Mouse (Mus musculus) liver, embryonic 14.5 days (tissue): ENCODE measurements around the gene Gm12248. TPM values are rescaled to one million over a fixed set of nuclear protein-coding genes. Genes with fewer than 3 reads are reported as not detected.

Source experiments
- ATAC-seq: fragments of 200-750 bp; cut with Nextera tagmentation; 2 replicates; pipeline ENCODE4 v1.8.0; 2017; ENCODE audit warnings: moderate number of reproducible peaks, mild to moderate bottlenecking, moderate library complexity; ENCODE audit not compliant: insufficient read depth
- DNase-seq, 3 experiments: peaks; one replicate each; pipeline ENCODE4 v3.0.0-alpha.2; 2012 to 2013; ENCODE audit warnings: low read depth in 3 of 3, low spot score in 3 of 3
- H3K27ac ChIP-seq: fragments of 300-500 bp; sonication (generic); 2 replicates; pipeline ENCODE4 v1.5.1; 2014; ENCODE audit warnings: moderate library complexity, mild to moderate bottlenecking, control low read depth, inconsistent platforms
- H3K27me3 ChIP-seq: fragments of 300-500 bp; sonication (generic); 2 replicates; pipeline ENCODE4 v1.6.1; 2014; ENCODE audit warnings: mild to moderate bottlenecking, low read length, moderate library complexity; ENCODE audit not compliant: control insufficient read depth, insufficient read depth
- H3K36me3 ChIP-seq: fragments of 300-500 bp; sonication (generic); replicated peaks from 2 replicates; pipeline ENCODE4 v1.6.1; 2014; ENCODE audit warnings: low read depth; ENCODE audit not compliant: control insufficient read depth, insufficient read depth
- H3K4me1 ChIP-seq, 2 experiments: fragments of 200-500 bp in 1 of 2; fragments of 300-500 bp in 1 of 2; sonication (generic) in 1 of 2; replicated peaks; 2 replicates each; pipeline ENCODE4 v1.6.1; 2012 to 2014; ENCODE audit warnings: antibody characterized with exemption in 1 of 2, inconsistent platforms in 1 of 2, low read length in 1 of 2; ENCODE audit not compliant: control insufficient read depth in 2 of 2, insufficient read depth in 2 of 2
- H3K4me2 ChIP-seq: fragments of 300-500 bp; sonication (generic); 2 replicates; pipeline ENCODE4 v1.6.1; 2014; ENCODE audit warnings: low read depth, mild to moderate bottlenecking, control low read depth, moderate library complexity
- H3K4me3 ChIP-seq, 2 experiments: fragments of 200-500 bp in 1 of 2; fragments of 300-500 bp in 1 of 2; sonication (generic) in 1 of 2; 2 replicates each; pipeline ENCODE4 v1.5.1; 2012 to 2014; ENCODE audit warnings: low read depth in 2 of 2, low read length in 2 of 2, mild to moderate bottlenecking in 2 of 2, control low read depth in 1 of 2, inconsistent platforms in 1 of 2, moderate library complexity in 1 of 2; ENCODE audit not compliant: insufficient read depth in 1 of 2
- H3K9ac ChIP-seq: fragments of 300-500 bp; sonication (generic); replicated peaks from 2 replicates; pipeline ENCODE4 v1.6.1; 2014; ENCODE audit warnings: mild to moderate bottlenecking, control low read depth, moderate library complexity
- H3K9me3 ChIP-seq: fragments of 300-500 bp; sonication (generic); 2 replicates; pipeline ENCODE4 v1.6.1; 2016; ENCODE audit warnings: low read length, mixed read lengths; ENCODE audit not compliant: control insufficient read depth
- CTCF ChIP-seq: IDR thresholded peaks from 2 replicates; pipeline ENCODE4 v1.5.1; 2016; ENCODE audit warnings: antibody characterized with exemption, low read depth, control low read depth
- EP300 ChIP-seq: IDR thresholded peaks from 2 replicates; pipeline ENCODE4 v1.6.1; 2016; ENCODE audit warnings: antibody characterized with exemption, low read depth
- WGBS: fragments of 180-500 bp; shearing (Covaris S2); extraction: QIAGEN DNeasy Blood & Tissue Kit; methylation state at CpG from one replicate; pipeline ENCODE4 v1.1.7; 2014; ENCODE audit not compliant: insufficient replicate concordance; 5-methylcytosine and 5-hydroxymethylcytosine counted together
- polyA plus RNA-seq, 2 experiments: library from polyadenylated mRNA; depleted of rRNA in 1 of 2; stranded (reverse) in 1 of 2; unstranded in 1 of 2; fragments of >200 nt; fragmentation: Nextera tagmentation in 1 of 2; extraction: Ambion mirVana in 1 of 2; gene quantifications; 2 replicates each; pipeline versions ENCODE4 v1.2.1 to v1.2.3; 2012 to 2014

The Gm12248 gene
- polyA plus RNA-seq, 2 experiments, result not detected

- Histone ChIP-seq H3K27me3 (no peaks in the 10 kb centered on the region), H3K9ac (no peak overlapping the region), H3K4me1 (peaks cover 14 to 15% of the 10 kb centered on the region in 2 experiments), H3K9me3 (no peaks in the 10 kb centered on the region), H3K4me2 (no peak overlapping the region), H3K27ac (no peak overlapping the region), H3K4me3 (no peak overlapping the region), H3K36me3 (peaks cover 35% of the 10 kb centered on the region)
- DNase-seq (no peak), ATAC-seq (no peak)
- WGBS, result 80% methylated on average over 11 of the region's 11 CpGs
- TF ChIP-seq CTCF, result no peak
- no peak for TF ChIP-seq EP300
Observed at GRCm38 (mm10) chr11:58125021-58125420, 32.1 kb upstream of the Gm12248 start.

DNA sequence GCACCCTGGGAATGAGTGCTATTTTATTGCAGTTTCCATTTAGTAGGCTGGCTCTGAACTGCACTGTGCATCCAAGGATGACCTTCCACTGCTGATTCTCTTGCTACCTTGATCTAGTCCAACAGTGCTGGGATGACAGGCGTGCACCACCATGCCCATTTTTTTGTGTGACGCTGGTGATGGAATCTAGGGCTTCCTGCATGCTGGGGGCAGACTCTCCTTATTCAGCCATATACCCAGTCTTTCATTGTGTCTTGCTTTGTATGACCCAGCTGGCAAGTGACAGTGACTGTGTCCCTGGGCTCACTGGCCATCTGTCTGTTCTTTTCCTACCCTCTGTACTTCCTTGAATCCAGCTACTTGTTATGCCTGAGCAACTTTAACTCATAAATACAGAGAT is 30.8 kb upstream of the Gm12248 start:
- no peak for TF ChIP-seq CTCF
- TF ChIP-seq EP300, result no peak
- Histone ChIP-seq H3K4me1 (peaks cover 14 to 15% of the 10 kb centered on the region in 2 experiments), H3K4me2 (no peak overlapping the region), H3K9me3 (no peaks in the 10 kb centered on the region), H3K36me3 (peaks cover 37% of the 10 kb centered on the region), H3K27ac (no peak overlapping the region), H3K27me3 (no peaks in the 10 kb centered on the region), H3K4me3 (no peak overlapping the region), H3K9ac (no peak overlapping the region)
- WGBS, result 87% methylated on average over 2 of the region's 2 CpGs
- no peak for DNase-seq
- no peak for ATAC-seq

GRCm38 (mm10) chr11:58121351-58121750 is 28.4 kb upstream of the Gm12248 start:
- Histone ChIP-seq H3K9me3 (no peaks in the 10 kb centered on the region), H3K4me1 (no peaks in the 10 kb centered on the region), H3K27me3 (no peaks in the 10 kb centered on the region), H3K4me2 (no peak overlapping the region), H3K4me3 (no peak overlapping the region), H3K36me3 (peaks cover 26% of the 10 kb centered on the region), H3K9ac (no peak overlapping the region), H3K27ac (no peak overlapping the region)
- TF ChIP-seq CTCF, result no peak
- TF ChIP-seq EP300, result no peak
- WGBS, result 80% methylated on average over 9 of the region's 9 CpGs
- no peak for ATAC-seq
- no peak for DNase-seq

GRCm38 (mm10) chr11:58120655-58121054 is 27.7 kb upstream of the Gm12248 start:
- WGBS, result 73% methylated on average over 3 of the region's 3 CpGs
- ATAC-seq, result no peak
- H3K4me2 ChIP-seq, result no peak overlapping the region
- no peaks in the 10 kb centered on the region for H3K9me3 ChIP-seq
- H3K36me3 ChIP-seq, result peaks cover 28% of the 10 kb centered on the region
- H3K27ac ChIP-seq, result no peak overlapping the region
- H3K4me3 ChIP-seq, result no peak overlapping the region
- TF ChIP-seq CTCF (no peak), EP300 (no peak)
- H3K4me1 ChIP-seq, result no peaks in the 10 kb centered on the region
- H3K9ac ChIP-seq, result no peak overlapping the region
- H3K27me3 ChIP-seq, result no peaks in the 10 kb centered on the region
- no peak for DNase-seq

DNA sequence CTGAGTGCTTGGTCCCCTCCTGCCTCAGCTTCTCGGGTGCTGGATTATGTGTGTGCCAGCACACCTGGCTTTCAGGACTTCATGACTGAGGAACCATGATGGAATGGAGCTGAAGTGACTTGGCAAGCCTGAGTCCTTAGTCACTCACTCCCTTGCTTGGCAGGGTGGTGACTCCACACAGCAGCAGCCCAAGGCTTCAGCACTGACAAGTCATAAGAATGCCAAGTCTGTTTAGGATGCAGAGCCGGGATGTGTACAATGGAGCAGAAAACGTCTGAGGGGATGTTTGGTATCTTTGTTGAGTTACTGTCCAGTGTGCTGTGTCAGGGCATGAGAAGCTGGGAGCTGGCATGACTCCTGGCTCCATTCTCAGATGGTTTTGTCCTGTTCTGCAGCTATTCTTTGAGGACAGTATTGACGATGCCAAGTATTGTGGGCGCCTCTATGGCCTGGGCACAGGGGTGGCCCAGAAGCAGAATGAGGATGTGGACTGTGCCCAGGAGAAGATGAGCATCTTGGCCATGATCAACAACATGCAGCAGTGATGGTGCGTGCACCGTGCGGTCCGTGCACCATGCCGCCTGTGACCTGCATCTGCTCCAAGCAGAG is 24.2 kb upstream of the Gm12248 start:
- Histone ChIP-seq H3K4me3 (no peak overlapping the region), H3K9ac (no peak overlapping the region), H3K27ac (no peak overlapping the region), H3K4me1 (no peaks in the 10 kb centered on the region), H3K4me2 (no peak overlapping the region), H3K9me3 (no peaks in the 10 kb centered on the region), H3K27me3 (no peaks in the 10 kb centered on the region), H3K36me3 (peaks cover 48% of the 10 kb centered on the region)
- TF ChIP-seq EP300 (no peak), CTCF (no peak)
- 78% methylated on average over 10 of the region's 10 CpGs for WGBS
- ATAC-seq (no peak), DNase-seq (no peak)
